Mouse (Mus musculus): ENCODE results near the gene Sp7. TPM values are rescaled to one million over a fixed set of nuclear protein-coding genes. Genes with fewer than 3 reads are reported as not detected.
A peak's percentile ranks its signal among the peaks of the same experiment; 100 is the strongest.

Sp7 gene
- polyA plus RNA-seq (2016; fragmentation: Nextera tagmentation; extraction: Ambion mirVana), result 8.5 and 9.4 TPM in 2 replicates

DNA sequence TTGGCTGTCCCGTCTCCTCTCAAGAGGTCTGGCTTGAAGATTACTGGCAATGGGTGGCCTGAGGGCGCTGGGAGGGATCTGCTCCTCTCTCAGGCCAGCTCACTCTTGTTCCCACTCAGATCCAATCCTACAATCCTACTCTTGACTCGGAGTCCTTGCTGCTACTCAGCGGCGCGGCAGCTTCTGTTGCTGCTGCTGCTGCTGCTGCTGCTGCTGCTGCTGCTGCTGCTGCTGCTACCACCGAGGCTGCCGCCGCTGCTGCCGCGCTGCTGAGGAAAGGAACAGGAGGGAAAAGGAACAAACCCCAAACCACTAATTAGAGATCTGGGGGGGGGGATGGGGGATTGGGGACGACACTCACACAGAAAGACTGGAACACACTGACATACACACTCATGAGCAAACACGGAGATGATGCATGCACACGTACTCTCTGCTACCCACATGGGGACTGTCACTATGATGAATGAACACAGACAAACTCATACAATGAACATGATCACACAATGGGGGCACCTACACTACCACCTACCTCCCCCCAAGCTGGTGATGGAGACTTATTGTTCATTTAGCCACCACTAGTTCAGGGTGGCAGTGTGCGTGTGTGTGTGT lies at the start of gene Sp7:
Gene Sp7 (minus strand): TSS at position 450 of the 612 bp plus-strand sequence.
- Histone ChIP-seq H3K4me1 (peaks cover 44% of the 10 kb centered on the region), H3K9me3 (no peaks in the 10 kb centered on the region), H3K4me3 (peak within 1 kb of the TSS; percentile 37), H3K27me3 (0 out of 2 replicates have a peak, but pooled peaks cover 8% of the 10 kb centered on the region), H3K9ac (peak within 1 kb of the TSS; percentile 54), H3K27ac (0 out of 2 replicates have a peak within 1 kb of the TSS, but pooled peaks have one; percentile 6), H3K4me2 (replicated peaks) (peak within 1 kb of the TSS; percentile 57), H3K36me3 (no peaks in the 10 kb centered on the region)
- WGBS, result 8% methylated on average over 15 of the region's 15 CpGs
- ATAC-seq (ENCODE audit: insufficient number of reproducible peaks, insufficient read depth, low FRiP score, low TSS enrichment), result no peak

DNA sequence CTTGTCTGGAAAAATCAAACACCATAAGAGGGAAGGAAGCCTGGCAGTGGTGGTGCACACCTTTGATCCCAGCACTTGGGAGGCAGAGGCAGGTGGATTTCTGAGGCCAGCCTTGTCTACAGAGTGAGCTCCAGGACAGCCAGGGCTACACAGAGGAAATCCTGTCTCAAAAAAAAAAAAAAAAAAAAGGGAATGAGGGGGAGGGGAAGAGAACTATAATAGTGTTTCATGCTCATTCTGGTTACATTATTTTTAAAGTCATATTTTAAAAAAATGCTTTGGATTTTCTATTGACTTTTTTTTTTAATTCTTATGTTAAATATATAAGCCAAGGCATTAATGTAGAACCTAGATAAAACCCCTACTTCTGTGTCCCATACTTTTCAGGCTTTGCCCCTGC lies 46.7 kb upstream of the Sp7 start:
- no peak overlapping the region for H3K27ac ChIP-seq
- ATAC-seq (ENCODE audit: insufficient number of reproducible peaks, insufficient read depth, low FRiP score, low TSS enrichment), result no peak
- H3K27me3 ChIP-seq, result no peaks in the 10 kb centered on the region
- H3K9me3 ChIP-seq, result no peaks in the 10 kb centered on the region
- no peak overlapping the region for H3K9ac ChIP-seq
- H3K4me1 ChIP-seq, result peaks cover 20% of the 10 kb centered on the region
- no peak overlapping the region for H3K4me3 ChIP-seq
- no peak overlapping the region for H3K4me2 ChIP-seq (replicated peaks)
- peaks cover 49% of the 10 kb centered on the region for H3K36me3 ChIP-seq

GRCm38 (mm10) chr15:102411077-102411476 lies 44.1 kb upstream of the Sp7 start:
- Histone ChIP-seq H3K27ac (no peak overlapping the region), H3K4me2 (replicated peaks) (no peak overlapping the region; the same call in 1 of the 2 replicates), H3K9me3 (no peaks in the 10 kb centered on the region), H3K27me3 (no peaks in the 10 kb centered on the region), H3K36me3 (peaks cover 57% of the 10 kb centered on the region), H3K4me1 (peaks cover 32% of the 10 kb centered on the region), H3K9ac (no peak overlapping the region), H3K4me3 (no peak overlapping the region)
- ATAC-seq (ENCODE audit: insufficient number of reproducible peaks, insufficient read depth, low FRiP score, low TSS enrichment), result no peak
- 100% methylated on average over 1 of the region's 1 CpGs for WGBS

DNA sequence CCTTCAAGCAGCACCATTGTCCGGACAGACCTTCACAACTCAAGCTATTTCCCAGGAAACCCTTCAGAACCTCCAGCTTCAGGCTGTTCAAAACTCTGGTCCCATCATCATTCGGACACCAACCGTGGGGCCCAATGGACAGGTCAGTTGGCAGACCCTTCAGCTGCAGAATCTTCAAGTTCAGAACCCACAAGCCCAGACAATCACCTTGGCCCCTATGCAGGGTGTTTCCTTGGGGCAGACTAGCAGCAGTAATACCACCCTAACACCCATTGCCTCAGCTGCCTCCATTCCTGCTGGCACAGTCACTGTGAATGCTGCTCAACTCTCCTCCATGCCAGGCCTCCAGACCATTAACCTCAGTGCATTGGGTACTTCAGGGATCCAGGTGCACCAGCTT lies 42.3 kb upstream of the Sp7 start:
- Histone ChIP-seq H3K9ac (no peak overlapping the region), H3K4me3 (no peak overlapping the region), H3K9me3 (no peaks in the 10 kb centered on the region), H3K4me1 (peaks cover 32% of the 10 kb centered on the region), H3K36me3 (peaks cover 57% of the 10 kb centered on the region), H3K27ac (no peak overlapping the region), H3K27me3 (no peaks in the 10 kb centered on the region), H3K4me2 (replicated peaks) (peak overlapping the region; percentile 21; the same call in 1 of the 2 replicates)
- ATAC-seq (ENCODE audit: insufficient number of reproducible peaks, insufficient read depth, low FRiP score, low TSS enrichment), result no peak
- WGBS, result 97% methylated on average over 3 of the region's 3 CpGs

GRCm38 (mm10) chr15:102408558-102409130 lies 41.7 kb upstream of the Sp7 start:
- no peak overlapping the region for H3K27ac ChIP-seq
- ATAC-seq (ENCODE audit: insufficient number of reproducible peaks, insufficient read depth, low FRiP score, low TSS enrichment), result no peak
- 81% methylated on average over 2 of the region's 2 CpGs for WGBS
- no peaks in the 10 kb centered on the region for H3K27me3 ChIP-seq
- peak overlapping the region; percentile 21; the same call in 1 of the 2 replicates for H3K4me2 ChIP-seq (replicated peaks)
- H3K4me1 ChIP-seq, result peaks cover 32% of the 10 kb centered on the region
- H3K9ac ChIP-seq, result no peak overlapping the region
- no peak overlapping the region for H3K4me3 ChIP-seq
- peaks cover 57% of the 10 kb centered on the region for H3K36me3 ChIP-seq
- no peaks in the 10 kb centered on the region for H3K9me3 ChIP-seq

- Histone ChIP-seq H3K4me2 (replicated peaks) (0 out of 2 replicates have a peak overlapping the region, but pooled peaks have one; percentile 46), H3K4me1 (peaks cover 32% of the 10 kb centered on the region), H3K4me3 (no peak overlapping the region; the same call in 1 of the 2 replicates), H3K9ac (no peak overlapping the region), H3K9me3 (no peaks in the 10 kb centered on the region), H3K27me3 (no peaks in the 10 kb centered on the region), H3K27ac (no peak overlapping the region), H3K36me3 (peaks cover 49% of the 10 kb centered on the region)
- 95% methylated on average over 10 of the region's 10 CpGs for WGBS
- ATAC-seq (ENCODE audit: insufficient number of reproducible peaks, insufficient read depth, low FRiP score, low TSS enrichment), result no peak
Measured at GRCm38 (mm10) chr15:102407681-102408557, 40.9 kb upstream of the Sp7 start.

DNA sequence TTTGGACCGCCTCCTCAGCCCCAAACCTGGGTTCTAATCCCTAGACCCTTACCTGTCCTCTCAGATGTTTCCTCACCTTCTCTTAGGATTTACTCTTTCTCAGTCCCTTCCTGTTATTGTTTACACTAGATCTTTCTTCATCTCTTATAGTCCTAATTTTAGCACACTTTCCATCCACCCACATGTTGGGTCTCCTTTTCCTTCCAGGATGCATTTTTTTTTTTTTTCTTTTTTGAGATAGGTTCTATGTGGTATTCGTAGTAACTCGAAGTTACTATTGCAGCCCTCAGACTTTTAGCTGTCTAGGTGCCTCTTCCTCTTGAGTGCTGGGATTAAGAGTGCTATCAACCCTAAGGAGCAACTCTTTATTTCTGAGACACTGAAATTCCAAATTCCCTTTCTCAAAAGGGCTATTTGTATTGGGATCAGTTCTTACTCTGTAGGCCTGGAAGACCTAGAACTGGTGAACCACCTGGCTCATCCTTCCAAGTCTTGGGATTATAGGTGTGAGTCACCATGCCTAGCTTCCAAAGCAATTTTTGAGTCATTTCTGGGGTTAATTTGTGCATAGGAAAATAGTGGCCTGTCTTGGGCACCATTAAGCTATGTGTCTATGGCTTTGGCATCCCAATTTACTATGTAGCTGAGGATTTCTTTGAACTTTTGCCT lies 40.1 kb upstream of the Sp7 start:
- WGBS, result 31% methylated on average over 3 of the region's 3 CpGs
- Histone ChIP-seq H3K4me1 (peaks cover 32% of the 10 kb centered on the region), H3K4me2 (replicated peaks) (peak overlapping the region; percentile 46), H3K27me3 (no peaks in the 10 kb centered on the region), H3K27ac (peak overlapping the region; percentile 98), H3K36me3 (peaks cover 41% of the 10 kb centered on the region), H3K9me3 (no peaks in the 10 kb centered on the region), H3K4me3 (peak overlapping the region; percentile 84), H3K9ac (peak overlapping the region; percentile 97)
- no peak for ATAC-seq (ENCODE audit: insufficient number of reproducible peaks, insufficient read depth, low FRiP score, low TSS enrichment)

GRCm38 (mm10) chr15:102406196-102406911 lies 39.4 kb upstream of the Sp7 start:
- H3K9ac ChIP-seq, result peak overlapping the region; percentile 97
- H3K4me2 ChIP-seq (replicated peaks), result peak overlapping the region; percentile 46
- no peak for ATAC-seq (ENCODE audit: insufficient number of reproducible peaks, insufficient read depth, low FRiP score, low TSS enrichment)
- H3K27me3 ChIP-seq, result no peaks in the 10 kb centered on the region
- H3K4me1 ChIP-seq, result peaks cover 32% of the 10 kb centered on the region
- H3K27ac ChIP-seq, result peak overlapping the region; percentile 98
- H3K9me3 ChIP-seq, result no peaks in the 10 kb centered on the region
- 1% methylated on average over 47 of the region's 69 CpGs for WGBS
- peaks cover 34% of the 10 kb centered on the region for H3K36me3 ChIP-seq
- H3K4me3 ChIP-seq, result peak overlapping the region; percentile 84

DNA sequence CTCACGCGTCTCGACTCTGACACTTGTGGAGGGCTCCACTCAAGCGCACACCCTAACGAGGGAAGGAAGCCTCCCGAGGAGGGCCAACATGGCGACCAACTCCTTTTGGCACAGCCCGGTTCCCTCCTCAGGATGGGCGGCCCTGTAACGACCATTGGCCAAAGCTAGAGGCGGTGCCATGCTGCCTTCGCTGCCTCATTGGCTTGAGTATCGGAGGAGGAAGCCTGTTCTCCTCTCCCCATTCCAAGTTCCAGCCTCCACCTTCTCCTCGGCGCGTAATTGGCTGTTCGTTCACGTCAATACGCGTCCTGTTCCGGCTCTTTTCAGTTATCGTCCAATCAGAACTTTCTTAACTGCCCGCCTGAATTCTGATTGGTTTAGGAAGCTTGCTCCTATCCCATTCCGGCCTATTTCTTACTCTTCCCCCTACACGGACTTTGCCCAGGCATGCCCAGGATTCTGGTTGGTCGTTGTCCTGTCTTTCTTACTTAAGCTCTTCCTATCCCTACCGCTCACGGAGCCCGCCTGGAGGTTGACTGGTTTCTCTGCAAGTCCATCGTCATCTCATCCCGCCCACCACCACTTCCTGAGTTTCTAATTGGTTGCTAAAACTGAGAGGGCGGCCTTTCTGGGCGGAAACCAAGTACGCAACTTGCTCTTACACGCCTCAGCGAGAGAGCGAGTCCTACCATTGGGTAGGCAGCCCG lies 38.7 kb upstream of the Sp7 start, which contains the start of gene Sp1:
Gene Sp1 (plus strand): TSS at position 655 of the 707 bp plus-strand sequence.
- H3K27ac ChIP-seq, result peak within 1 kb of the TSS; percentile 100
- H3K9me3 ChIP-seq, result no peaks in the 10 kb centered on the region
- no peaks in the 10 kb centered on the region for H3K27me3 ChIP-seq
- peaks cover 29% of the 10 kb centered on the region for H3K36me3 ChIP-seq
- H3K9ac ChIP-seq, result peak within 1 kb of the TSS; percentile 97
- ATAC-seq (ENCODE audit: insufficient number of reproducible peaks, insufficient read depth, low FRiP score, low TSS enrichment), result peak; percentile 99
- peak within 1 kb of the TSS; percentile 84 for H3K4me3 ChIP-seq
- WGBS, result under 1% methylated on average over 38 of the region's 38 CpGs
- H3K4me1 ChIP-seq, result peaks cover 31% of the 10 kb centered on the region
- peak within 1 kb of the TSS; percentile 51 for H3K4me2 ChIP-seq (replicated peaks)

DNA sequence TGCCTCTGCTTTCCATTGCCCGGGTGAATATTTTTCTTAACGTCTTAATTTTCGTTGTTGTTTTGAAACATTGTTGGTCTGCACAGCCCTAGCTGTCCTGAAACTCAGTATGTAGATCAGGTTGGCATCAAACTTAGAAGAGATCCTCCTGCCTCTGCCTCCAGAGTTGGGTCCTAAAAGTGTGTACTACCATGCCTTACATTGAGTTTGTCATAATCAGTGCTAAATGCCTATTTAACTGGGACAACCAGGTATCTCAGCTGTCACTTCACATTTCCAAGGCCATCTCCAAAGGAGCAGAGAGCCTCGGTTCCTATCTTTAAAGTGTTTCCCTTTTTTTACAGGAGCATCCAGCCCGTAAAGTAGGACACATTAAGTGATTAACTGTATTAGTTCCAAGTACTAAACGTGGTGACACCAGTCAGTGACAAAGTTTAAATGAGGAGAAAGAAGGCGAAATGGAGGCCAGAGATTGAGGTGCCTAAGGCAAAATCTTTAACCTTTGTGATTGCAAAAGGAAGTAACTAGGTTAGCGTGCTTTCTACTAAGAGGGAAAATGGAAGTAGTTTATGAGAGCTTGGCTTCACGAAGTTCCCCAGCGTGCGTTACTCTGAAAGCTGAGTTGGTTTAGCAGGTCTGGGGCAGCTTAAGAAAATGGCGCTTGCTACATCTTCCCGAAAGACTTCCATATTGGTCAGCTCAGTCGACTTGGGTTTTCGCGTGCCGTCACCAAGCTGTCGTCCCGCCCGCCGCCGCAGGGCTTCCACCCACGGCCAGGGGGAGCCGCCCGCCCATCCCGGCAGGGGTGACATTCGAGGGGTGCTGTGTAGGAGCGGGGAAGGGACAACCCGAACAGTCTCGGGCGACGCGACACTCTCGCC lies 37.9 kb upstream of the Sp7 start:
- Histone ChIP-seq H3K9ac (peak overlapping the region; percentile 72), H3K27me3 (no peaks in the 10 kb centered on the region), H3K27ac (peak overlapping the region; percentile 100), H3K4me2 (replicated peaks) (peak overlapping the region; percentile 51), H3K9me3 (no peaks in the 10 kb centered on the region), H3K4me3 (peak overlapping the region; percentile 48), H3K36me3 (peaks cover 21% of the 10 kb centered on the region), H3K4me1 (peaks cover 26% of the 10 kb centered on the region)
- ATAC-seq (ENCODE audit: insufficient number of reproducible peaks, insufficient read depth, low FRiP score, low TSS enrichment), result no peak
- 15% methylated on average over 34 of the region's 34 CpGs for WGBS
